Mouse (Mus musculus) heart, embryonic 13.5 days (tissue): Measurements from ENCODE around the gene Rab3ip. TPM values are rescaled to one million over a fixed set of nuclear protein-coding genes. Genes with fewer than 3 reads are reported as not detected.
A peak's percentile ranks its signal among the peaks of the same experiment; 100 is the strongest.

Source experiments
- ATAC-seq: fragments of 200-750 bp; cut with Nextera tagmentation; 2 replicates; pipeline ENCODE4 v1.8.0; 2017; ENCODE audit warnings: moderate TSS enrichment; ENCODE audit not compliant: insufficient number of reproducible peaks, low FRiP score, low TSS enrichment; ENCODE audit errors: extremely low read depth
- H3K27ac ChIP-seq: fragments of 300-500 bp; sonication (generic); replicated peaks from 2 replicates; pipeline ENCODE4 v1.5.1; 2015; ENCODE audit warnings: moderate library complexity, mild to moderate bottlenecking, inconsistent platforms
- H3K27me3 ChIP-seq: fragments of 300-500 bp; sonication (generic); replicated peaks from 2 replicates; pipeline ENCODE4 v1.6.1; 2015; ENCODE audit warnings: mild to moderate bottlenecking, inconsistent platforms
- H3K36me3 ChIP-seq: fragments of 300-500 bp; sonication (generic); 2 replicates; pipeline ENCODE4 v1.6.1; 2015; ENCODE audit warnings: mild to moderate bottlenecking, inconsistent platforms
- H3K4me1 ChIP-seq: fragments of 300-500 bp; sonication (generic); 2 replicates; pipeline ENCODE4 v1.6.1; 2015; ENCODE audit warnings: inconsistent platforms
- H3K4me2 ChIP-seq: fragments of 300-500 bp; sonication (generic); 2 replicates; pipeline ENCODE4 v1.6.1; 2015; ENCODE audit warnings: inconsistent platforms, mild to moderate bottlenecking, moderate library complexity
- H3K4me3 ChIP-seq: fragments of 300-500 bp; sonication (generic); 2 replicates; pipeline ENCODE4 v1.5.1; 2015; ENCODE audit warnings: moderate library complexity, mild to moderate bottlenecking, inconsistent platforms
- H3K9ac ChIP-seq: fragments of 300-500 bp; sonication (generic); 2 replicates; pipeline ENCODE4 v1.6.1; 2015; ENCODE audit warnings: inconsistent platforms, mild to moderate bottlenecking, moderate library complexity
- H3K9me3 ChIP-seq: fragments of 300-500 bp; sonication (generic); 2 replicates; pipeline ENCODE4 v1.6.1; 2016; ENCODE audit warnings: inconsistent platforms
- WGBS: fragments of 180-500 bp; shearing (Covaris S2); methylation state at CpG from one replicate; pipeline ENCODE4 v1.1.7; 2015; ENCODE audit warnings: mixed read lengths; 5-methylcytosine and 5-hydroxymethylcytosine counted together
- polyA plus RNA-seq: library from polyadenylated mRNA; unstranded; fragments of >200 nt; fragmentation: Nextera tagmentation; extraction: Ambion mirVana; gene quantifications from 2 replicates; pipeline ENCODE4 v1.2.1, GENCODE M21; 2015

Rab3ip gene
- polyA plus RNA-seq, 1 experiment from 2014 or later: 54.1 TPM

DNA sequence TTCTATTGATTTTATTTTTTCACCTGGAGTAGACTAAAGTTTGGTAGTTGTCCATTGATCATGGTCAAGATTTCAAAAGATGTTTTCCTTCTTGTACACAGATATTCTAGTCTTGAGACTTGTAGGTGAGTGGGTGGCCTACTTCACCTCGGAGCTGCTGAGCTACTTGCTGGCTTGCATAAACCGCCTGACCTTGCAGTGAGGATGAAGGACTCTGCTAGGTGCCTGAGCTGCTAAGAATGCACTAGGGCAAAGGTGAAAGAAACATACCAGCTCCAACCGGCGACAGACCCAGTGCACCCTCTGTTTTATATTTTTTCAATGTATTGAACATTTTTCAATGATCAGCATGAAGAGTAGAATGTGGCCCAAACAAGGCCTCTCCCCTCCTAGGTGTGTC is 29.7 kb upstream of the Rab3ip start:
- WGBS: 62% methylated on average over 4 of the region's 4 CpGs

DNA sequence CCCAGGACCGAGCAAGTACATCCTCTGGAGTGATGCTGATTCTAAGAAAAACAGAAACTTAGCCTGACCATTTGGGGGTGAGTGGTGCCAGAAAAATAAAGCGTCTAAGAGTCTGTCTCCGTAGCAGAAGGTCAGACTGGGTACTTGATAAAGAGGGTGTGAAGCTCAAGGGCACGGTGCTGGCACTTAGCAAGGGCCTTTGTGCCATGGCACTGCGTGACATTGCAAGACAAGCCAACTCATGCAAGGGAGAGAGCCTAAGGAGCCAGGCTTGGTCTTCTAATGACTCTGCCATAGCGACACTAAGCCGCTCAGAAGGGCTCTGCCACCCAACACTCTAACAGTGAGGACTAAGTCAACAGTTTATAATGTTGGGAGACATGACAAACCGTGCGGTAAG is 28.3 kb upstream of the Rab3ip start:
- 78% methylated on average over 9 of the region's 9 CpGs for WGBS
- Histone ChIP-seq H3K36me3 (no peaks in the 10 kb centered on the region), H3K4me1 (no peaks in the 10 kb centered on the region), H3K4me2 (no peak overlapping the region), H3K27ac (no peak overlapping the region), H3K27me3 (no peaks in the 10 kb centered on the region), H3K4me3 (no peak overlapping the region), H3K9me3 (no peaks in the 10 kb centered on the region), H3K9ac (no peak overlapping the region)
- no peak for ATAC-seq

More for the DNA sequence above, 29.7 kb upstream of the Rab3ip start:
- H3K4me1 ChIP-seq: no peaks in the 10 kb centered on the region
- no peak overlapping the region for H3K9ac ChIP-seq
- H3K27me3 ChIP-seq: no peaks in the 10 kb centered on the region
- no peaks in the 10 kb centered on the region for H3K9me3 ChIP-seq
- no peak for ATAC-seq
- no peak overlapping the region for H3K4me2 ChIP-seq
- no peak overlapping the region for H3K27ac ChIP-seq
- H3K36me3 ChIP-seq: no peaks in the 10 kb centered on the region
- H3K4me3 ChIP-seq: no peak overlapping the region

DNA sequence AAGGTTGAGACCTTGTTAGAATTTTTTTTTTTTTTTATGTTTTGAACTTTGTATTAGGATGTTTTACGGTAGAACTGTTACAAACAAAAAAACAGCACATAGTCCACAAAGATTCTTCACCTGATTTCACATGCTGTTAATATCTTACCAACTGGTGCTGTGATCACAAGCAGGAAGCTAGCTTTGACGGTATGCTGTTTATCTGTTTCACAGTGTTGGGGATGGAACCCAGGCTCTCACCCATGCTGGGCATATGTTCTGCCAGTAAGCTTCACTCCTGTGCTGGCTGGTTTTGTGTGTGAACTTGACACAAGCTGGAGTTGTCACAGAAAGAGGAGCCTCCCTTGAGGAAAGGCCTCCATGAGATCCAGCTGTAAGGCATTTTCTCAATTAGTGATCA is 27.3 kb upstream of the Rab3ip start:
- ATAC-seq: no peak
- Histone ChIP-seq H3K4me1 (no peaks in the 10 kb centered on the region), H3K27ac (no peak overlapping the region), H3K9me3 (no peaks in the 10 kb centered on the region), H3K4me2 (no peak overlapping the region), H3K36me3 (no peaks in the 10 kb centered on the region), H3K4me3 (no peak overlapping the region), H3K27me3 (no peaks in the 10 kb centered on the region), H3K9ac (no peak overlapping the region)
- 63% methylated on average over 2 of the region's 2 CpGs for WGBS

GRCm38 (mm10) chr10:116977455-116977854 is 26.9 kb upstream of the Rab3ip start:
- no peak for ATAC-seq
- 38% methylated on average over 4 of the region's 4 CpGs for WGBS
- H3K4me1 ChIP-seq: no peaks in the 10 kb centered on the region
- H3K4me2 ChIP-seq: no peak overlapping the region
- no peaks in the 10 kb centered on the region for H3K36me3 ChIP-seq
- H3K27me3 ChIP-seq: no peaks in the 10 kb centered on the region
- no peaks in the 10 kb centered on the region for H3K9me3 ChIP-seq
- H3K9ac ChIP-seq: no peak overlapping the region
- no peak overlapping the region for H3K27ac ChIP-seq
- no peak overlapping the region for H3K4me3 ChIP-seq

DNA sequence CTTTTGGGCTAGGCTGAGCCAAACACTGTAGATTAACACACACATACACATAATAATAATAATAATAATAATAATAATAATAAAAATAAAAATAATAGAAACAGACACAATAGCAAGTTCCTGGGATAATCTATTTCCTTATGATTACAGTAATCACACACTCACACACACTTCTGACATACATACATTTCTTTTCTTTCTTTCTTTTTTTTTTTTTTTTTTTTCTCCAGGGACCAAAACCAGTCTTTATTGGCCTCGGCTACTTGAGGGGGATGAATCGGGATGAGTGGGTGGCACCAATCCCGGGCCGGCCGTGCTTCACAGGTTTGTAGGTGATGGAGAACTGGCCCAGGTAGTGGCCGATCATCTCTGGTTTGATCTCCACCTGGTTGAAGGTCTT is 21.9 kb upstream of the Rab3ip start, which contains the start of gene Gm10271:
Gene Gm10271 (minus strand): TSS at position 101 of the 400 bp plus-strand sequence.
- no peak for ATAC-seq
- 88% methylated on average over 6 of the region's 6 CpGs for WGBS
- no peak within 1 kb of the TSS for H3K4me3 ChIP-seq
- H3K9me3 ChIP-seq: no peaks in the 10 kb centered on the region
- H3K27me3 ChIP-seq: no peaks in the 10 kb centered on the region
- no peaks in the 10 kb centered on the region for H3K36me3 ChIP-seq
- H3K9ac ChIP-seq: no peak within 1 kb of the TSS
- H3K27ac ChIP-seq: no peak within 1 kb of the TSS
- no peaks in the 10 kb centered on the region for H3K4me1 ChIP-seq
- no peak within 1 kb of the TSS for H3K4me2 ChIP-seq

DNA sequence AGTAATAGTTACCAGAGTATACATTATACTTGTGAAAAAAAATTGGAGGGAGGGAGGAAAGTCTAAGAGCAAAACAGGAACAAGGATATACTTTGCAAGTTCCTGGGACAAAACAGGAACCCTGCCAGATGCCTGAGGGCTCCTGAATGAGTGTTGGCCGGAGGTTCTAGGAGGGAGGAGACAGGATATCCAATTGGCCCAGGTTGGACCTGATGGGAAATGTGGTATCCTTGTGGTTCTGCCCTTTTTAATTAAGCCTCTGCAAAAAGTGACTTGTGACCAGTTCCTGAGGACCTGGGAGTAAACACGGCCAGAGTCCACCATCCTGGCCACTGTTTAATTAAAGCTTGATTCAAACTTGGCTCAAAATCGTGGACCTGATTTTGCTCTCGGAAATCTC is 18.2 kb upstream of the Rab3ip start:
- Histone ChIP-seq H3K27me3 (no peaks in the 10 kb centered on the region), H3K27ac (no peak overlapping the region), H3K4me3 (no peak overlapping the region), H3K9ac (no peak overlapping the region), H3K36me3 (no peaks in the 10 kb centered on the region), H3K4me2 (no peak overlapping the region), H3K9me3 (no peaks in the 10 kb centered on the region), H3K4me1 (peaks cover 18% of the 10 kb centered on the region)
- 77% methylated on average over 4 of the region's 4 CpGs for WGBS
- ATAC-seq: no peak

DNA sequence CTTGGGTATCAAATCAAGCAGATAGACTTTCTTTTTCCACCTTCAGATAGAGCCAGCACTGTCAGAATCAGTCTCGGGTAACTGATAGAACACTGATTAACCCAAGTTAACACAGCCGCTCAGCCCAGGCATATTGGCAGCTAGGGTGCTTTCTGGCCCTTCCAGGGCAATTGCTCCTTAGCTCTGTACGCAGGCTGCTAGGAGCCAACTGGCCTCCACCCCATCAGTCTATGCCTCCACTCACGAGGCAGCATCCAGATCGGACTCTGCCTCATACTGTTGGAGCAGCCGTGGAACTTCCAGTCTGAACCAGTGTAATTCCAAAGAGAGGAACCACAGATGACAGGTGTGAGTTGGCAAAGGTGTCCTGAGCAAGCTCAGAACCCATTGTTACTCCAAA is 15.5 kb upstream of the Rab3ip start:
- Histone ChIP-seq H3K36me3 (no peaks in the 10 kb centered on the region), H3K9me3 (no peaks in the 10 kb centered on the region; the same call in 1 of the 2 replicates), H3K27me3 (no peaks in the 10 kb centered on the region), H3K4me3 (no peak overlapping the region), H3K4me2 (no peak overlapping the region), H3K27ac (no peak overlapping the region), H3K9ac (no peak overlapping the region), H3K4me1 (peaks cover 18% of the 10 kb centered on the region)
- no peak for ATAC-seq
- WGBS: 65% methylated on average over 6 of the region's 6 CpGs

DNA sequence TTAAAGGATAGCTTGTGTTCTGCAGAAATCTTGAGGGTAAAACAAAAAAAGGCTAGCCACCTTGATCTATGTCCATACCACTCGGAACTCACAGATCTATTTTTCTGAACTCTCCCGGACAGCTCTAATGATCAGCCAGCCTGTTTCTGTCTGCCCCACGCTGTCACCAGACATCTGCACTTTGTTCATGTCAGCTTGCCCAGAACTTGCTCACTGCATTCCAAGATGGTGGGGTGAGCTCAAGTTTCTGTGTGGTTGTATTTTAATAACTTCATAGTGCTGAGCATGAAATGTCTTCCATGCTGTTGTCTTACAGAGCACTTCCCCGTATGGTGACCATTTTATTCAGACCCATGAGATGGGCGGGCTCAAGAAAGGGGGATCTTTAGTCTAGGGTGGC is 14.7 kb upstream of the Rab3ip start:
- H3K36me3 ChIP-seq: no peaks in the 10 kb centered on the region

DNA sequence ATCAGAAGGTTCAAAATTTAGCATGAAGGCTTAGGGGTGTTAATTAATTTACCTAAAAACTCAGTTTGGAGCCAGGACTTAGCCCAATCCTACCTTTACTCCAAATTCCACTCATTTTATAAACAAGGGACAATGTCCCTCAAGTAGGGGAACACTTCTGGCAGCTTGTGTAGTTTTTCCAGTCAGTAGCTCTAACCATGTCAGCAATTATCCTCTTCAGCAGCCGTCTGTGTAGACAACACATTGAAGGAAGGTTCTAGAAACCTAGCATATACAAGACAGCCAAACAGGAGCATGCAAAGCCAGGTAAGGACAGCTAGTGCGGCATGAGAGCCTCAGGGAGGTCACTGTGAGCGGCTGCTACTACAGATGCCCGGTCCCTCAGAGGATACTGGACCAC is 14.0 kb upstream of the Rab3ip start:
- H3K27me3 ChIP-seq: no peaks in the 10 kb centered on the region
- H3K9me3 ChIP-seq: no peaks in the 10 kb centered on the region; the same call in 1 of the 2 replicates
- H3K9ac ChIP-seq: no peak overlapping the region; the same call in 1 of the 2 replicates
- peaks cover 18% of the 10 kb centered on the region for H3K4me1 ChIP-seq
- H3K27ac ChIP-seq: no peak overlapping the region
- ATAC-seq: no peak
- no peak overlapping the region for H3K4me3 ChIP-seq
- H3K4me2 ChIP-seq: no peak overlapping the region
- no peaks in the 10 kb centered on the region for H3K36me3 ChIP-seq
- whole genome bisulfite sequencing: 70% methylated on average over 4 of the region's 4 CpGs

More for the DNA sequence above, 14.7 kb upstream of the Rab3ip start:
- H3K4me1 ChIP-seq: peaks cover 18% of the 10 kb centered on the region
- H3K4me3 ChIP-seq: no peak overlapping the region
- H3K9ac ChIP-seq: no peak overlapping the region
- no peaks in the 10 kb centered on the region; the same call in 1 of the 2 replicates for H3K9me3 ChIP-seq
- H3K27me3 ChIP-seq: no peaks in the 10 kb centered on the region
- 29% methylated on average over 5 of the region's 5 CpGs for WGBS
- no peak overlapping the region for H3K4me2 ChIP-seq
- ATAC-seq: no peak; the same call in 1 of the 2 replicates
- H3K27ac ChIP-seq: peak overlapping the region; percentile 13; the same call in 1 of the 2 replicates

- Histone ChIP-seq H3K9ac (no peak overlapping the region), H3K4me2 (no peak overlapping the region), H3K27me3 (no peaks in the 10 kb centered on the region), H3K27ac (no peak overlapping the region), H3K9me3 (no peaks in the 10 kb centered on the region; the same call in 1 of the 2 replicates), H3K36me3 (no peaks in the 10 kb centered on the region), H3K4me3 (no peak overlapping the region), H3K4me1 (peaks cover 18% of the 10 kb centered on the region)
- ATAC-seq: no peak
- 77% methylated on average over 11 of the region's 11 CpGs for WGBS
These were observed 13.5 kb upstream of the Rab3ip start for GRCm38 (mm10) chr10:116964084-116964483.

DNA sequence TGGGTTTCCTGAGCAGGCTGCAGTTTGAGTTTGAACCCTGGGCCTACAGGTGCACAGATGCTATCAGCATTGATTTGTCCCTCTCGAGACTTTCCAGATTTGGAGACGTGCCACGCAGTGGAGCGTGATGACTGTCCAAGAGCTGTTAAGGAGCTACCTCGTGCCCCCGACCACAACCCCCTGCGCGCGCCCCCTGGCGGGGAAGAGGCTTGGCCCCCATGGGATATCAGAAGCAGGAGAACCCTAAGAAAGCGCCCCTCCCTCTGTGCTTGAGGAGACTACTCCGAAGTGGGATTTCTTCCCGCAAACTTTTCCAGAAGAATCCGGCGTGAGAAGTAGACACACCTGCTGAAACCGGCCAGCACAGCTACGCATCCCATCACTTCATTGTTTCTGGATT is 12.2 kb upstream of the Rab3ip start:
- Histone ChIP-seq H3K4me1 (peaks cover 18% of the 10 kb centered on the region), H3K27me3 (no peaks in the 10 kb centered on the region)
- WGBS: 45% methylated on average over 17 of the region's 17 CpGs

DNA sequence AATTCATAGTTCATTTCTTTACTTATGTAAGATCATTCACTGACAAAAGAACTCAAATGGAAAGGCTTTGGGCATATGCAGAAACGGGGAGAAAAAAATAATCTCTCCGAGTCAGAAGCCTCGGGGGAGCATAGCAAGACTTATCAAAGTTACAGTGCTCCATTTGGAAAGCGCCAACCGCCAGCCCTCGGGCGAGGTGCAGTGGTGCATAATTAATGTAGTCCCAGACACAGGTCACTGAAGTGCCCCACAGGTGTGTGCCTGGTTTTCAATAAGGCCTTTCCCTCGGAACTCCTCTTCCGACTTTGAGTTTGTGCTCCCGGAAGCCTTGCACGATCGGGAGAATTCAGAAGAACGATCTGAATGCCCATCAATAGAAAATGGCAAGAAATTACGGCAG is 11.6 kb upstream of the Rab3ip start:
- Histone ChIP-seq H3K36me3 (no peaks in the 10 kb centered on the region), H3K9ac (no peak overlapping the region), H3K4me1 (peaks cover 18% of the 10 kb centered on the region), H3K27ac (no peak overlapping the region), H3K9me3 (no peaks in the 10 kb centered on the region; the same call in 1 of the 2 replicates), H3K4me3 (no peak overlapping the region), H3K4me2 (no peak overlapping the region), H3K27me3 (no peaks in the 10 kb centered on the region)
- ATAC-seq: no peak
- WGBS: 65% methylated on average over 14 of the region's 14 CpGs

More for the DNA sequence above, 12.2 kb upstream of the Rab3ip start:
- no peaks in the 10 kb centered on the region for H3K36me3 ChIP-seq
- ATAC-seq: no peak
- no peak overlapping the region for H3K4me2 ChIP-seq
- H3K9ac ChIP-seq: no peak overlapping the region
- no peak overlapping the region for H3K4me3 ChIP-seq
- H3K9me3 ChIP-seq: no peaks in the 10 kb centered on the region; the same call in 1 of the 2 replicates
- no peak overlapping the region for H3K27ac ChIP-seq
